Mouse (Mus musculus): ENCODE measurements around the gene Cwc22.

DNA sequence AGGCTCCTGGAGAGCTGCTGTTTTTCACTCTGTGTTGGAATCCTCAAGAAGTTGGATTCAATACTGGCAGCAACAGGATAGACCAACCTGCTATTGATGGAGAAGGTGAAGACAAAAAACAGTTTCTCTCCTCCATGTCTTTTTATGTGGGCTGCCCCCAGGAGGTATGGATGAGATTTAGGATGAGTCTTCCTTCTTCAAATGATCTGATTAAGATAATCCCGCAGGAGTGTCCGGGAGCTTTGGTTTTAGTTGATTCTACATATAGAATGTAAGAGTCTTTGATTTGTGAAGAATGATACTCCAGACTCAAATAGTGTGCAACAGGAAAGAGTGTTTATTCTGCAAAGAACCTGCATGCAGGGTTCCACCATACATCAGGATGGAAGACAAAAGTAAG, 2.7 kb upstream of the Cwc22 start:
- TF ChIP-seq EP300 (IDR thresholded peaks at IDR 0.05; ENCODE audit: low read depth) (no peak), CTCF (IDR thresholded peaks at IDR 0.05; ENCODE audit: low read depth) (no peak)

Measured in heart, postnatal 0 days (tissue).